Mouse (Mus musculus) neural tube, embryonic 14.5 days (tissue): ENCODE data around the gene Osbpl10. TPM values are rescaled to one million over a fixed set of nuclear protein-coding genes. Genes with fewer than 3 reads are reported as not detected.

Experiments used
- ATAC-seq: fragments of 200-750 bp; cut with Nextera tagmentation; 2 replicates; pipeline ENCODE4 v1.8.0; 2017; ENCODE audit warnings: low read depth, mild to moderate bottlenecking, moderate TSS enrichment, moderate library complexity
- H3K27ac ChIP-seq: fragments of 300-500 bp; sonication (generic); 2 replicates; pipeline ENCODE4 v1.5.1; 2014; ENCODE audit warnings: low read depth, mild to moderate bottlenecking, control low read depth, low read length, moderate library complexity, mixed read lengths
- H3K27me3 ChIP-seq: fragments of 300-500 bp; sonication (generic); 2 replicates; pipeline ENCODE4 v1.6.1; 2014; ENCODE audit warnings: low read length; ENCODE audit not compliant: control insufficient read depth, insufficient read depth
- H3K36me3 ChIP-seq: fragments of 300-500 bp; sonication (generic); 2 replicates; pipeline ENCODE4 v1.6.1; 2014; ENCODE audit warnings: low read length, mixed read lengths; ENCODE audit not compliant: control insufficient read depth, insufficient read depth
- H3K4me1 ChIP-seq: fragments of 300-500 bp; sonication (generic); 2 replicates; pipeline ENCODE4 v1.6.1; 2014; ENCODE audit warnings: low read length; ENCODE audit not compliant: control insufficient read depth, insufficient read depth
- H3K4me2 ChIP-seq: fragments of 300-500 bp; sonication (generic); 2 replicates; pipeline ENCODE4 v1.6.1; 2014; ENCODE audit warnings: mild to moderate bottlenecking, low read depth, low read length, control low read depth
- H3K4me3 ChIP-seq: fragments of 300-500 bp; sonication (generic); 2 replicates; pipeline ENCODE4 v1.5.1; 2014; ENCODE audit warnings: low read depth, low read length, control low read depth, mixed read lengths
- H3K9ac ChIP-seq: fragments of 300-500 bp; sonication (generic); replicated peaks from 2 replicates; pipeline ENCODE4 v1.6.1; 2014; ENCODE audit warnings: low read depth, mild to moderate bottlenecking, control low read depth, low read length, mixed read lengths
- H3K9me3 ChIP-seq: fragments of 300-500 bp; sonication (generic); 2 replicates; pipeline ENCODE4 v1.6.1; 2016; ENCODE audit warnings: low read length; ENCODE audit not compliant: control insufficient read depth
- WGBS: fragments of 180-500 bp; shearing (Covaris S2); extraction: QIAGEN DNeasy Blood & Tissue Kit; methylation state at CpG from one replicate; pipeline ENCODE4 v1.1.7; 2014; 5-methylcytosine and 5-hydroxymethylcytosine counted together
- polyA plus RNA-seq: library from polyadenylated mRNA; unstranded; fragments of >200 nt; fragmentation: Nextera tagmentation; extraction: Ambion mirVana; gene quantifications from 2 replicates; pipeline ENCODE4 v1.2.1, GENCODE M21; 2014

Gene Osbpl10
- polyA plus RNA-seq, 1 experiment from 2014 or later, result 3.3 TPM

DNA sequence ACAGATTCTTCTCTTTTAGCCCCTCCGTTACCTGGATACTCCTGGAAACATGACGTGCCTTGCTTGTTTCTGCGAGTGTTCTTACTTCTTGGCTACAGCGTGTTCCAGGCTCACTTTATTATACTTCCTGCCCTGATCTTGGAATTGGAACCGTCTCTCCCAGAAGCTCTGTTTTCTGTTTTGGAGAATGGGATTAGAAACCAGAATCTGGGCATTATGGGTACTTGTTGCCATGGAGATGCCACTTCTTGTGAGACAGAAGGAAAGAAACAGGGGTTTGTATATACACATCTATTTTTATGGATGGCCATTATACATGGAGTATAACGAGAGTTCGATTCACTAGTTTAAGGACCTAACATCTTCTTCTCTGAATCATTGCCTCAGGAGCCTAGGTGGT, 54.4 kb downstream of the Osbpl10 start:
- Histone ChIP-seq H3K4me2 (no peak overlapping the region), H3K27me3 (no peaks in the 10 kb centered on the region), H3K9ac (no peak overlapping the region), H3K9me3 (no peaks in the 10 kb centered on the region), H3K4me1 (no peaks in the 10 kb centered on the region), H3K36me3 (no peaks in the 10 kb centered on the region), H3K27ac (no peak overlapping the region), H3K4me3 (no peak overlapping the region)
- ATAC-seq, result no peak
- 89% methylated on average over 7 of the region's 7 CpGs for WGBS

DNA sequence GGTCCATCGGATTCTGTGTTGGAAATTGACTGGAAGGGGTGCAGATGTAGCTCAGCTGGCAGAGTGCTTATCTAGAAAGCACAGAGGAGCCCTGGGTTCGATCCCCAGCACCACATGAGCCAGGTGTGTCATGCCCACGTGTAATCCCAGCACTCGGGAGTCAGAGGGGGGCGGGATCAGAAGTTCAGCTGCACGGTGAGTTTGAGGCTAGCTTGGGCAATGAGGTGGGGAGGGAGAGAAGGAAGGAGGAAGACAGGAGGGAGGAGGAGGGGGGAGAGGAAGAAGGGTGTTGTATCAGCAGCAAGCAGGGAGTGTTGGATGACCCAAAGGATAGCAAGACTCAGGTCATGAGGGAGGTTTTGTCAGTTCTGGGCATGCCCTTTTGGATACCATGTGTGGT, 55.9 kb downstream of the Osbpl10 start:
- ATAC-seq, result no peak
- H3K27ac ChIP-seq, result no peak overlapping the region
- 0 out of 2 replicates have a peak, but pooled peaks cover 12% of the 10 kb centered on the region for H3K4me1 ChIP-seq
- H3K27me3 ChIP-seq, result no peaks in the 10 kb centered on the region
- no peak overlapping the region for H3K4me2 ChIP-seq
- no peaks in the 10 kb centered on the region for H3K9me3 ChIP-seq
- WGBS, result 82% methylated on average over 6 of the region's 6 CpGs
- no peak overlapping the region for H3K4me3 ChIP-seq
- H3K36me3 ChIP-seq, result no peaks in the 10 kb centered on the region
- no peak overlapping the region for H3K9ac ChIP-seq

DNA sequence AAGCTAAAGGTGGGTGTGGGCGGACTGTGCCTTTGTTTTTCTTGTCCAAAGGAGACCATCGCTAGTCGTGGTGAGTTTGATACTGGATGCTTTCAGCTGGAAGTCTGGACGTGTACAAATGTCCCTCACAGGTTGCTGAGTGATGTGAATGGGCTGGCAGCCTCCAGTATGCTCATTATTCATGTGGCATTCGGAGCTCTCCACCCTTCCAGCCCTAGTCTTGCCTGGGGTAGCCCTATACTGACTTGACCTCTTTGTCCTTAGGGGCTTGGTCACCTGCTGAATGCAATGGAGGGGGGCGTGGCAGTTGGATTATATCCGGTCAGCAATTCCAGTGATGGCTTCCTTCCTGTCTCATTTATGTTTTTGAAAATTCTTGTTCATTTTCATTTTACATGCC, 56.4 kb downstream of the Osbpl10 start:
- no peaks in the 10 kb centered on the region for H3K9me3 ChIP-seq
- H3K27ac ChIP-seq, result no peak overlapping the region
- H3K36me3 ChIP-seq, result no peaks in the 10 kb centered on the region
- no peaks in the 10 kb centered on the region for H3K27me3 ChIP-seq
- ATAC-seq, result no peak
- no peak overlapping the region for H3K4me3 ChIP-seq
- 65% methylated on average over 7 of the region's 7 CpGs for WGBS
- no peak overlapping the region for H3K4me2 ChIP-seq
- H3K9ac ChIP-seq, result no peak overlapping the region
- H3K4me1 ChIP-seq, result 0 out of 2 replicates have a peak, but pooled peaks cover 12% of the 10 kb centered on the region

DNA sequence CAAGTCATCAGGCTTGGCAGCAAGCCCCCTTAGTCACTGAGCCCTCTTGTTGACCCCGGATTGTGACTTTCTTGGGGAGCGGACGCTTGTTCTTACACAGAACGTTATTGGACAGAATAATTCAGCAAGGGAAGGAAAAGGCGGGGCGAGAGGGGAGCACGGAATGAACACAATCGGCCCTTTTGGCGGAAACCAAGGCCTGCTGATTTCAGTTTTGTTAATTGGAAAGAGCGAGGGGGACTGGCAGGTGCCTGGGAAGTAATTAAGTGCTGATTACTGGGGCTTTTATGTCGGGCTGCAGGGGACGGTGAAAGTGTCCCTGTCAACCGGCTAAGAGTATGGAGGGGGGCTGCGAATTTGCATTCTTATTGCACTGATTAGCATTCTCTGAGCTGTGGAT, 59.8 kb downstream of the Osbpl10 start:
- WGBS, result 7% methylated on average over 14 of the region's 14 CpGs
- Histone ChIP-seq H3K9me3 (no peaks in the 10 kb centered on the region), H3K4me1 (0 out of 2 replicates have a peak, but pooled peaks cover 12% of the 10 kb centered on the region), H3K36me3 (no peaks in the 10 kb centered on the region), H3K27me3 (no peaks in the 10 kb centered on the region), H3K27ac (no peak overlapping the region; the same call in 1 of the 2 replicates), H3K9ac (no peak overlapping the region), H3K4me3 (no peak overlapping the region), H3K4me2 (no peak overlapping the region; the same call in 1 of the 2 replicates)
- ATAC-seq, result peak; percentile 67; the same call in 1 of the 2 replicates

DNA sequence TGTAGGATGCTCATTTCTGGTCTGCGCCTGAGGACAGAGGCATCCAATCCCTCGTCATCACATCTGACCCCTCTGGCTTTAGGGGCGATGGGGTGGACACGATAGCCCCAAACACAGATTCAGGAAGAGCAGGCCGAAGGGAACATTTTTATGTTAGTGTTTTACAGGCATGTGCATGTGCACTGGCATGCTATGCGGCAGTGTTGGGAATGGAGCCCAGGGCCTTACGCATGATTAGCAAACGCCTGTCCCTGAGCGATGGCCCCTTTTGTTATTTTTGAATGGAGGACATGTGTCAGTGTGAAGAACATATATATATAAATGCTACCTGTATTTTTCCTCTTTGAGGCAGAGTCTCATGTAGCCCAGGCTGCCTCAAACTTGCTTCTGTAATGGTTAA, 60.3 kb downstream of the Osbpl10 start:
- 0 out of 2 replicates have a peak, but pooled peaks cover 12% of the 10 kb centered on the region for H3K4me1 ChIP-seq
- no peaks in the 10 kb centered on the region for H3K27me3 ChIP-seq
- H3K27ac ChIP-seq, result no peak overlapping the region; the same call in 1 of the 2 replicates
- H3K4me3 ChIP-seq, result no peak overlapping the region
- H3K9me3 ChIP-seq, result no peaks in the 10 kb centered on the region
- no peak overlapping the region for H3K9ac ChIP-seq
- 39% methylated on average over 9 of the region's 9 CpGs for WGBS
- H3K4me2 ChIP-seq, result no peak overlapping the region; the same call in 1 of the 2 replicates
- H3K36me3 ChIP-seq, result no peaks in the 10 kb centered on the region
- ATAC-seq, result 0 out of 2 replicates have a peak, but pooled peaks have one; percentile 29

DNA sequence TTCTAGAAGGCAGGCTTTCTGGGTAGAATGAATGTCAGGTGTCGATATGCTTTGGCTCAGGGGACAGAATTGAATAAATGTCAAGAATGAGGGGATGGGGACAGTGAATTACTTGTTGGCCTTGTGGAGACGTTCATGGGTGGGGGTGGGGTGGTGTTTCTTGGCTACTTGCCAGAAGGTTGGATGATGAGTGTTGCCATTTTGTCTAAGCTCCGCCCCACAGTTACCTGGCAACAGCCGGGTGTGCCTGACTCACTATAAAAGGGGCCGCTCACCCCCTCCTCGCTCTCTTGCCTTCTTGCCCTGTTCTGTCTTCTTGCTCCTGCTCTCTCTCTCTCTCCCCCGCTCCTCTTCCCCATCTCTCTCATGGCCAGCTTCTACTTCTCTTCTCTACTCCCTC, 60.9 kb downstream of the Osbpl10 start:
- no peak overlapping the region for H3K9ac ChIP-seq
- H3K36me3 ChIP-seq, result no peaks in the 10 kb centered on the region
- ATAC-seq, result peak; percentile 48; the same call in 1 of the 2 replicates
- H3K4me3 ChIP-seq, result no peak overlapping the region
- WGBS, result 20% methylated on average over 7 of the region's 7 CpGs
- 0 out of 2 replicates have a peak, but pooled peaks cover 12% of the 10 kb centered on the region for H3K4me1 ChIP-seq
- H3K9me3 ChIP-seq, result no peaks in the 10 kb centered on the region
- H3K27me3 ChIP-seq, result no peaks in the 10 kb centered on the region
- no peak overlapping the region for H3K4me2 ChIP-seq
- no peak overlapping the region for H3K27ac ChIP-seq

DNA sequence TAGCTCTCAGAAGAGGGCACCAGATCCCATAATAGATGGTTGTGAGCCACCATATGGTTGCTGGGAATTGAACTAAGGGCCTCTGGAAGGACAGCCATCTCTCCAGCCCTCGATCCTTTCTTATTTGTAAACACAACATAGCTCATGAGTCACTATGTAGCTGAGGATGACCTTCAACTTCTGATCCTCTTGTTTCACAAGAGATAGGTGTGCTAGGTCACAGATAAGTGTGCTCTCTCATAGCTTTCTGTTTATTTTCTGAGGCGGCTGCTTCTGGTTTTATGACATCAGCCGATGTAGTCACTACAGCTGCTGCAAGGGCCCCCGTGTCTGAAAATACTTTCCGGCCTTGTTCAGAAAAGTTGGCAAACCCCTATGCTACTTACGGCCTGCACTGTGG, 64.2 kb downstream of the Osbpl10 start:
- Histone ChIP-seq H3K4me3 (no peak overlapping the region), H3K9me3 (no peaks in the 10 kb centered on the region), H3K27me3 (no peaks in the 10 kb centered on the region), H3K27ac (no peak overlapping the region), H3K36me3 (no peaks in the 10 kb centered on the region), H3K4me1 (0 out of 2 replicates have a peak, but pooled peaks cover 12% of the 10 kb centered on the region), H3K4me2 (no peak overlapping the region), H3K9ac (no peak overlapping the region)
- 94% methylated on average over 6 of the region's 6 CpGs for WGBS
- no peak for ATAC-seq

DNA sequence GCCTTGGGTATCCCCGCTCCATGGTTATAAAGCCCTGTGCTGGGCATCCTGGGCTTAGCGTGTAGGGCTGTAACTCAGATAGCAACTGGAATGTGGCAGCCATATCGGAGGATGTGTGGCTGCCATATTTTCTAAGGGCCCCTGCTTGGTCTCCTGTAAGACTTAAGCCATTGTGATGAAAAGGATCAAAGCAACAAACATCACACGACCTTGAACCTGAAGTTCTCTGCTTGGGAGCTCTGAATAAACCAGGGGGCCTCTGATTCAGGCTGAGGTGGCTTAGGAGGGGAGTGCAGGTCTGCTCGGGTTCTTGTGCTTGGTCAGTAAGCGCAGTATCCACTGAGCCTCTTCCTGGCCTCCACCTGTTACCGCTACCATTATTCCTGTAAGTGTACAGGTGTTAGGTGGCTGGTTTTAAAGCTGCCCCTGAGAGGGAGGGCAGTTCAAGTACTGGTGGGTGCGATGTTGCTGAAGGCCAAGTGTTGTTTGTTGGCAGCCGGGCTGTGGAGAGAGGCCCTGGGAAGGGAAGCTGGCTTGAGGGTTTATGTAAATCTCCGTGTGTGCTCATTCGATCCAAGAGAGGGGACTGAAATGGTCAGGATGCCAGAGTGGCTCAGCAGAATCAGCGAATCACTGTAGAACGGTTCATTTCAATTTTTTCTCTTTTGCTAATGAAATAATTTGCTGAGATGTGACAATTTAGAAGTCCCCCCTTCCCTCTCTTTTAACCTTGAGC, 64.8 kb downstream of the Osbpl10 start:
- H3K36me3 ChIP-seq, result no peaks in the 10 kb centered on the region
- H3K4me1 ChIP-seq, result 0 out of 2 replicates have a peak, but pooled peaks cover 10% of the 10 kb centered on the region
- WGBS, result 91% methylated on average over 13 of the region's 13 CpGs
- no peaks in the 10 kb centered on the region for H3K27me3 ChIP-seq
- no peak for ATAC-seq
- H3K9me3 ChIP-seq, result no peaks in the 10 kb centered on the region
- H3K4me2 ChIP-seq, result no peak overlapping the region
- H3K4me3 ChIP-seq, result no peak overlapping the region
- no peak overlapping the region for H3K27ac ChIP-seq
- H3K9ac ChIP-seq, result no peak overlapping the region
